Mouse (Mus musculus) liver, embryonic 12.5 days (tissue): Measurements from ENCODE around the gene Scmh1. TPM values are rescaled to one million over a fixed set of nuclear protein-coding genes. Genes with fewer than 3 reads are reported as not detected.
A peak's percentile ranks its signal among the peaks of the same experiment; 100 is the strongest.

Source experiments
- ATAC-seq: fragments of 200-750 bp; cut with Nextera tagmentation; 2 replicates; pipeline ENCODE4 v1.8.0; 2017; ENCODE audit warnings: moderate number of reproducible peaks, mild to moderate bottlenecking, moderate library complexity
- H3K27ac ChIP-seq: fragments of 300-500 bp; sonication (generic); 2 replicates; pipeline ENCODE4 v1.5.1; 2016; ENCODE audit warnings: mild to moderate bottlenecking
- H3K27me3 ChIP-seq: fragments of 300-500 bp; sonication (generic); replicated peaks from 2 replicates; pipeline ENCODE4 v1.6.1; 2016; ENCODE audit warnings: mild to moderate bottlenecking, moderate library complexity
- H3K36me3 ChIP-seq: fragments of 300-500 bp; sonication (generic); 2 replicates; pipeline ENCODE4 v1.6.1; 2016; ENCODE audit warnings: mild to moderate bottlenecking, moderate library complexity
- H3K4me1 ChIP-seq: fragments of 300-500 bp; sonication (generic); 2 replicates; pipeline ENCODE4 v1.6.1; 2016
- H3K4me2 ChIP-seq: fragments of 300-500 bp; sonication (generic); 2 replicates; pipeline ENCODE4 v1.6.1; 2016; ENCODE audit warnings: mild to moderate bottlenecking, moderate library complexity
- H3K4me3 ChIP-seq: fragments of 300-500 bp; sonication (generic); 2 replicates; pipeline ENCODE4 v1.5.1; 2016; ENCODE audit warnings: mild to moderate bottlenecking, moderate library complexity
- H3K9ac ChIP-seq: fragments of 300-500 bp; sonication (generic); 2 replicates; pipeline ENCODE4 v1.6.1; 2016; ENCODE audit warnings: mild to moderate bottlenecking, moderate library complexity
- H3K9me3 ChIP-seq: fragments of 300-500 bp; sonication (generic); replicated peaks from 2 replicates; pipeline ENCODE4 v1.6.1; 2016; ENCODE audit warnings: mild to moderate bottlenecking, moderate library complexity
- WGBS: fragments of 180-500 bp; shearing (Covaris S2); methylation state at CpG from one replicate; pipeline ENCODE4 v1.1.7; 2016; ENCODE audit not compliant: insufficient replicate concordance; 5-methylcytosine and 5-hydroxymethylcytosine counted together
- polyA plus RNA-seq: library from polyadenylated mRNA; unstranded; fragments of >200 nt; fragmentation: Nextera tagmentation; extraction: Ambion mirVana; gene quantifications from 2 replicates; pipeline ENCODE4 v1.2.1, GENCODE M21; 2016

Scmh1 gene
- polyA plus RNA-seq, 1 experiment from 2014 or later: 20.0 TPM

- H3K9me3 ChIP-seq: no peaks in the 10 kb centered on the region
- peaks cover 60% of the 10 kb centered on the region for H3K36me3 ChIP-seq
- 89% methylated on average over 7 of the region's 7 CpGs for WGBS
- no peak overlapping the region for H3K9ac ChIP-seq
- ATAC-seq: no peak
- no peaks in the 10 kb centered on the region for H3K27me3 ChIP-seq
- no peak overlapping the region for H3K27ac ChIP-seq
- no peak overlapping the region for H3K4me2 ChIP-seq
- H3K4me3 ChIP-seq: no peak overlapping the region
- no peaks in the 10 kb centered on the region for H3K4me1 ChIP-seq
Observed at GRCm38 (mm10) chr4:120516491-120516890, 111.4 kb downstream of the Scmh1 start.

GRCm38 (mm10) chr4:120516907-120517306 is 111.8 kb downstream of the Scmh1 start:
- Histone ChIP-seq H3K36me3 (peaks cover 60% of the 10 kb centered on the region), H3K9me3 (no peaks in the 10 kb centered on the region), H3K27ac (no peak overlapping the region), H3K4me1 (no peaks in the 10 kb centered on the region), H3K4me3 (no peak overlapping the region), H3K4me2 (no peak overlapping the region), H3K9ac (no peak overlapping the region), H3K27me3 (no peaks in the 10 kb centered on the region)
- ATAC-seq: no peak
- WGBS: 73% methylated on average over 7 of the region's 7 CpGs

- H3K4me3 ChIP-seq: no peak overlapping the region
Observed at GRCm38 (mm10) chr4:120517335-120517734, 112.3 kb downstream of the Scmh1 start.

GRCm38 (mm10) chr4:120521761-120522160 is 116.7 kb downstream of the Scmh1 start:
- Histone ChIP-seq H3K9me3 (no peaks in the 10 kb centered on the region), H3K27ac (no peak overlapping the region), H3K36me3 (peaks cover 87% of the 10 kb centered on the region), H3K4me2 (no peak overlapping the region), H3K4me1 (no peaks in the 10 kb centered on the region), H3K4me3 (no peak overlapping the region), H3K9ac (no peak overlapping the region), H3K27me3 (no peaks in the 10 kb centered on the region)
- 81% methylated on average over 5 of the region's 5 CpGs for WGBS
- no peak for ATAC-seq

More at GRCm38 (mm10) chr4:120517335-120517734, 112.3 kb downstream of the Scmh1 start:
- peaks cover 64% of the 10 kb centered on the region for H3K36me3 ChIP-seq
- H3K4me1 ChIP-seq: no peaks in the 10 kb centered on the region
- H3K9ac ChIP-seq: no peak overlapping the region
- WGBS: 66% methylated on average over 4 of the region's 4 CpGs
- H3K27me3 ChIP-seq: no peaks in the 10 kb centered on the region
- H3K4me2 ChIP-seq: no peak overlapping the region
- H3K9me3 ChIP-seq: no peaks in the 10 kb centered on the region
- no peak overlapping the region for H3K27ac ChIP-seq
- ATAC-seq: no peak

GRCm38 (mm10) chr4:120522351-120522750 is 117.3 kb downstream of the Scmh1 start:
- no peak overlapping the region for H3K4me3 ChIP-seq
- ATAC-seq: no peak
- 74% methylated on average over 4 of the region's 4 CpGs for WGBS

GRCm38 (mm10) chr4:120523092-120523491 is 118.0 kb downstream of the Scmh1 start:
- Histone ChIP-seq H3K36me3 (peaks cover 80% of the 10 kb centered on the region), H3K4me2 (no peak overlapping the region), H3K9me3 (no peaks in the 10 kb centered on the region), H3K27me3 (no peaks in the 10 kb centered on the region), H3K4me1 (no peaks in the 10 kb centered on the region), H3K9ac (no peak overlapping the region), H3K27ac (no peak overlapping the region), H3K4me3 (no peak overlapping the region)
- ATAC-seq: no peak
- WGBS: 59% methylated on average over 3 of the region's 3 CpGs

More at GRCm38 (mm10) chr4:120522351-120522750, 117.3 kb downstream of the Scmh1 start:
- H3K27ac ChIP-seq: no peak overlapping the region
- H3K9me3 ChIP-seq: no peaks in the 10 kb centered on the region
- H3K4me2 ChIP-seq: no peak overlapping the region
- peaks cover 83% of the 10 kb centered on the region for H3K36me3 ChIP-seq
- H3K4me1 ChIP-seq: no peaks in the 10 kb centered on the region
- H3K9ac ChIP-seq: no peak overlapping the region
- H3K27me3 ChIP-seq: no peaks in the 10 kb centered on the region

GRCm38 (mm10) chr4:120528171-120528570 is 123.1 kb downstream of the Scmh1 start:
- 86% methylated on average over 9 of the region's 9 CpGs for WGBS
- ATAC-seq: no peak
- no peak overlapping the region for H3K27ac ChIP-seq
- no peaks in the 10 kb centered on the region for H3K9me3 ChIP-seq
- no peaks in the 10 kb centered on the region for H3K4me1 ChIP-seq
- peaks cover 70% of the 10 kb centered on the region for H3K36me3 ChIP-seq
- no peak overlapping the region for H3K4me3 ChIP-seq
- no peak overlapping the region for H3K9ac ChIP-seq
- no peak overlapping the region for H3K4me2 ChIP-seq
- H3K27me3 ChIP-seq: no peaks in the 10 kb centered on the region

GRCm38 (mm10) chr4:120531986-120532385 is 126.9 kb downstream of the Scmh1 start, which contains the start of gene Slfnl1:
Gene Slfnl1, plus strand, starts transcription at chr4:120532231.
- no peaks in the 10 kb centered on the region for H3K27me3 ChIP-seq
- H3K9me3 ChIP-seq: no peaks in the 10 kb centered on the region
- no peak within 1 kb of the TSS for H3K4me3 ChIP-seq
- H3K36me3 ChIP-seq: peaks cover 33% of the 10 kb centered on the region
- no peak within 1 kb of the TSS for H3K4me2 ChIP-seq
- no peaks in the 10 kb centered on the region for H3K4me1 ChIP-seq
- no peak within 1 kb of the TSS for H3K9ac ChIP-seq
- ATAC-seq: no peak
- H3K27ac ChIP-seq: no peak within 1 kb of the TSS
- 75% methylated on average over 6 of the region's 6 CpGs for WGBS

GRCm38 (mm10) chr4:120538664-120539063 is 133.6 kb downstream of the Scmh1 start:
- 89% methylated on average over 10 of the region's 10 CpGs for WGBS
- Histone ChIP-seq H3K4me3 (no peak overlapping the region), H3K9me3 (no peaks in the 10 kb centered on the region), H3K36me3 (peaks cover 54% of the 10 kb centered on the region), H3K4me2 (no peak overlapping the region), H3K27me3 (no peaks in the 10 kb centered on the region), H3K27ac (no peak overlapping the region), H3K4me1 (no peaks in the 10 kb centered on the region), H3K9ac (no peak overlapping the region)
- no peak for ATAC-seq

- H3K36me3 ChIP-seq: peaks cover 100% of the 10 kb centered on the region
Observed at GRCm38 (mm10) chr4:120544896-120545295, 139.8 kb downstream of the Scmh1 start.

GRCm38 (mm10) chr4:120556592-120556991 is 151.5 kb downstream of the Scmh1 start:
- ATAC-seq: no peak
- Histone ChIP-seq H3K9me3 (no peaks in the 10 kb centered on the region), H3K4me1 (0 out of 2 replicates have a peak, but pooled peaks cover 2% of the 10 kb centered on the region), H3K27ac (no peak overlapping the region), H3K4me2 (no peak overlapping the region), H3K36me3 (peaks cover 97% of the 10 kb centered on the region), H3K27me3 (no peaks in the 10 kb centered on the region), H3K4me3 (no peak overlapping the region), H3K9ac (no peak overlapping the region)
- 85% methylated on average over 6 of the region's 6 CpGs for WGBS

More at GRCm38 (mm10) chr4:120544896-120545295, 139.8 kb downstream of the Scmh1 start:
- no peaks in the 10 kb centered on the region for H3K9me3 ChIP-seq
- WGBS: 67% methylated on average over 1 of the region's 1 CpGs
- no peak overlapping the region for H3K9ac ChIP-seq
- ATAC-seq: no peak
- H3K27me3 ChIP-seq: no peaks in the 10 kb centered on the region
- H3K4me1 ChIP-seq: no peaks in the 10 kb centered on the region
- no peak overlapping the region for H3K27ac ChIP-seq
- no peak overlapping the region for H3K4me2 ChIP-seq
- H3K4me3 ChIP-seq: no peak overlapping the region

GRCm38 (mm10) chr4:120565726-120566125 is 160.6 kb downstream of the Scmh1 start:
- Histone ChIP-seq H3K27me3 (no peaks in the 10 kb centered on the region), H3K4me3 (no peak overlapping the region), H3K27ac (no peak overlapping the region), H3K9ac (no peak overlapping the region), H3K36me3 (peaks cover 63% of the 10 kb centered on the region), H3K4me2 (no peak overlapping the region), H3K4me1 (peaks cover 34% of the 10 kb centered on the region), H3K9me3 (no peaks in the 10 kb centered on the region)
- 78% methylated on average over 2 of the region's 2 CpGs for WGBS
- ATAC-seq: no peak

GRCm38 (mm10) chr4:120568005-120568404 is 162.9 kb downstream of the Scmh1 start:
- WGBS: 54% methylated on average over 5 of the region's 5 CpGs
- H3K9ac ChIP-seq: peak overlapping the region; percentile 90
- ATAC-seq: no peak
- H3K27me3 ChIP-seq: no peaks in the 10 kb centered on the region
- peaks cover 43% of the 10 kb centered on the region for H3K4me1 ChIP-seq
- H3K9me3 ChIP-seq: no peaks in the 10 kb centered on the region
- H3K4me2 ChIP-seq: peak overlapping the region; percentile 99
- peaks cover 40% of the 10 kb centered on the region for H3K36me3 ChIP-seq
- H3K27ac ChIP-seq: peak overlapping the region; percentile 45
- peak overlapping the region; percentile 86 for H3K4me3 ChIP-seq
